Mouse (Mus musculus) forebrain, embryonic 14.5 days (tissue): Measurements from ENCODE around the gene Syce1l. TPM values are rescaled to one million over a fixed set of nuclear protein-coding genes. Genes with fewer than 3 reads are reported as not detected.

Source experiments
- ATAC-seq: fragments of 200-750 bp; cut with Nextera tagmentation; 2 replicates; pipeline ENCODE4 v1.8.0; 2017; ENCODE audit warnings: mild to moderate bottlenecking, moderate library complexity
- DNase-seq: peaks from one replicate; pipeline ENCODE4 v3.0.0-alpha.2; 2015; ENCODE audit warnings: low spot score
- H3K27ac ChIP-seq: fragments of 300-500 bp; sonication (generic); 2 replicates; pipeline ENCODE4 v1.5.1; 2014; ENCODE audit warnings: low read depth, mild to moderate bottlenecking, control low read depth, low read length, moderate library complexity
- H3K27me3 ChIP-seq: fragments of 300-500 bp; sonication (generic); replicated peaks from 2 replicates; pipeline ENCODE4 v1.6.1; 2014; ENCODE audit warnings: low read length, control low read depth, mixed read lengths; ENCODE audit not compliant: control insufficient read depth, insufficient read depth
- H3K36me3 ChIP-seq: fragments of 300-500 bp; sonication (generic); 2 replicates; pipeline ENCODE4 v1.6.1; 2014; ENCODE audit warnings: low read length, control low read depth; ENCODE audit not compliant: control insufficient read depth, insufficient read depth
- H3K4me1 ChIP-seq: fragments of 300-500 bp; sonication (generic); 2 replicates; pipeline ENCODE4 v1.6.1; 2014; ENCODE audit warnings: antibody characterized with exemption, low read length, control low read depth; ENCODE audit not compliant: control insufficient read depth, insufficient read depth
- H3K4me2 ChIP-seq: fragments of 300-500 bp; sonication (generic); 2 replicates; pipeline ENCODE4 v1.6.1; 2014; ENCODE audit warnings: mild to moderate bottlenecking, control low read depth, low read length
- H3K4me3 ChIP-seq: fragments of 300-500 bp; sonication (generic); 2 replicates; pipeline ENCODE4 v1.5.1; 2014; ENCODE audit warnings: low read depth, low read length, control low read depth
- H3K9ac ChIP-seq: fragments of 300-500 bp; sonication (generic); 2 replicates; pipeline ENCODE4 v1.6.1; 2014; ENCODE audit warnings: mild to moderate bottlenecking, low read length, control low read depth, moderate library complexity
- H3K9me3 ChIP-seq: fragments of 300-500 bp; sonication (generic); replicated peaks from 2 replicates; pipeline ENCODE4 v1.6.1; 2016; ENCODE audit warnings: low read length, control low read depth, mixed read lengths; ENCODE audit not compliant: control insufficient read depth
- WGBS: fragments of 180-500 bp; shearing (Covaris S2); extraction: QIAGEN DNeasy Blood & Tissue Kit; methylation state at CpG from one replicate; pipeline ENCODE4 v1.1.7; 2014; 5-methylcytosine and 5-hydroxymethylcytosine counted together
- polyA plus RNA-seq: library from polyadenylated mRNA; unstranded; fragments of >200 nt; fragmentation: Nextera tagmentation; extraction: Ambion mirVana; gene quantifications from 2 replicates; pipeline ENCODE4 v1.2.1, GENCODE M21; 2014

The Syce1l gene
- polyA plus RNA-seq: not detected in 2 replicates

- 93% methylated on average over 16 of the region's 16 CpGs for WGBS
- H3K36me3 ChIP-seq: peaks cover 55% of the 10 kb centered on the region
These were observed at the start of gene Syce1l for GRCm38 (mm10) chr8:113642926-113643325. Gene Syce1l (plus strand): TSS chr8:113643213.

GRCm38 (mm10) chr8:113598401-113598800 lies 44.6 kb upstream of the Syce1l start:
- Histone ChIP-seq H3K4me3 (no peak overlapping the region), H3K27ac (no peak overlapping the region), H3K9ac (no peak overlapping the region), H3K36me3 (no peaks in the 10 kb centered on the region), H3K4me1 (no peaks in the 10 kb centered on the region), H3K27me3 (no peaks in the 10 kb centered on the region), H3K9me3 (no peaks in the 10 kb centered on the region), H3K4me2 (no peak overlapping the region)
- DNase-seq (no peak), ATAC-seq (no peak)
- WGBS: 51% methylated on average over 3 of the region's 3 CpGs

More at GRCm38 (mm10) chr8:113642926-113643325, at the start of gene Syce1l:
- DNase-seq (no peak), ATAC-seq (no peak)
- Histone ChIP-seq H3K9me3 (no peaks in the 10 kb centered on the region), H3K4me3 (no peak within 1 kb of the TSS), H3K4me2 (no peak within 1 kb of the TSS), H3K27me3 (no peaks in the 10 kb centered on the region), H3K9ac (no peak within 1 kb of the TSS), H3K4me1 (no peaks in the 10 kb centered on the region), H3K27ac (no peak within 1 kb of the TSS)

- H3K4me1 ChIP-seq: peaks cover 13% of the 10 kb centered on the region
- H3K4me2 ChIP-seq: no peak overlapping the region
- H3K9me3 ChIP-seq: no peaks in the 10 kb centered on the region
- H3K9ac ChIP-seq: no peak overlapping the region
- DNase-seq (peak; percentile 83), ATAC-seq (no peak)
- no peak overlapping the region for H3K27ac ChIP-seq
- no peaks in the 10 kb centered on the region for H3K36me3 ChIP-seq
- 3% methylated on average over 3 of the region's 3 CpGs for WGBS
- H3K27me3 ChIP-seq: no peaks in the 10 kb centered on the region
- H3K4me3 ChIP-seq: no peak overlapping the region
These were observed 10.4 kb upstream of the Syce1l start for GRCm38 (mm10) chr8:113632634-113633033.

- DNase-seq (no peak), ATAC-seq (no peak)
- H3K4me1 ChIP-seq: peaks cover 13% of the 10 kb centered on the region
- H3K9ac ChIP-seq: peak overlapping the region; percentile 59; the same call in 1 of the 2 replicates
- no peaks in the 10 kb centered on the region for H3K27me3 ChIP-seq
- peak overlapping the region; percentile 65 for H3K4me3 ChIP-seq
- peak overlapping the region; percentile 69 for H3K4me2 ChIP-seq
- no peaks in the 10 kb centered on the region for H3K9me3 ChIP-seq
- 34% methylated on average over 12 of the region's 12 CpGs for WGBS
- peak overlapping the region; percentile 82; the same call in 1 of the 2 replicates for H3K27ac ChIP-seq
- peaks cover 11% of the 10 kb centered on the region for H3K36me3 ChIP-seq
These were observed 8.9 kb upstream of the Syce1l start for GRCm38 (mm10) chr8:113634161-113634560.

- Histone ChIP-seq H3K4me2 (peak within 1 kb of the TSS; percentile 99), H3K4me3 (peak within 1 kb of the TSS; percentile 65), H3K36me3 (peaks cover 19% of the 10 kb centered on the region), H3K27ac (peak within 1 kb of the TSS; percentile 82), H3K9me3 (no peaks in the 10 kb centered on the region), H3K9ac (peak within 1 kb of the TSS; percentile 59), H3K27me3 (no peaks in the 10 kb centered on the region), H3K4me1 (peaks cover 13% of the 10 kb centered on the region)
- under 1% methylated on average over 42 of the region's 42 CpGs for WGBS
- peak; percentile 98 for ATAC-seq
- peak; percentile 99 for DNase-seq
These were observed 8.1 kb upstream of the Syce1l start, which contains the start of gene Mon1b for GRCm38 (mm10) chr8:113634670-113635591. Gene Mon1b (plus strand): TSS chr8:113635587.

- ATAC-seq (peak; percentile 75), DNase-seq (peak; percentile 94)
- Histone ChIP-seq H3K4me1 (peaks cover 13% of the 10 kb centered on the region), H3K4me3 (peak overlapping the region; percentile 65), H3K9ac (peak overlapping the region; percentile 56), H3K36me3 (peaks cover 26% of the 10 kb centered on the region), H3K27ac (peak overlapping the region; percentile 70), H3K4me2 (peak overlapping the region; percentile 99), H3K27me3 (no peaks in the 10 kb centered on the region), H3K9me3 (no peaks in the 10 kb centered on the region)
- WGBS: 2% methylated on average over 44 of the region's 44 CpGs
These were observed 7.3 kb upstream of the Syce1l start for GRCm38 (mm10) chr8:113635592-113636279.

GRCm38 (mm10) chr8:113636280-113636628 lies 6.8 kb upstream of the Syce1l start:
- H3K36me3 ChIP-seq: peaks cover 31% of the 10 kb centered on the region
- H3K4me3 ChIP-seq: peak overlapping the region; percentile 65
- ATAC-seq: no peak
- no peaks in the 10 kb centered on the region for H3K27me3 ChIP-seq
- H3K27ac ChIP-seq: no peak overlapping the region
- peaks cover 13% of the 10 kb centered on the region for H3K4me1 ChIP-seq
- peak overlapping the region; percentile 56 for H3K9ac ChIP-seq
- peak overlapping the region; percentile 99 for H3K4me2 ChIP-seq
- H3K9me3 ChIP-seq: no peaks in the 10 kb centered on the region
- WGBS: 36% methylated on average over 5 of the region's 5 CpGs
- DNase-seq: no peak

GRCm38 (mm10) chr8:113640357-113640756 lies 2.7 kb upstream of the Syce1l start:
- Histone ChIP-seq H3K4me2 (no peak overlapping the region), H3K9ac (no peak overlapping the region), H3K27me3 (no peaks in the 10 kb centered on the region), H3K27ac (no peak overlapping the region), H3K4me1 (peaks cover 13% of the 10 kb centered on the region), H3K36me3 (peaks cover 55% of the 10 kb centered on the region), H3K9me3 (no peaks in the 10 kb centered on the region), H3K4me3 (no peak overlapping the region)
- WGBS: 91% methylated on average over 8 of the region's 8 CpGs
- DNase-seq (no peak), ATAC-seq (no peak)
